Mouse (Mus musculus): ENCODE measurements around the gene Mpp4.

DNA sequence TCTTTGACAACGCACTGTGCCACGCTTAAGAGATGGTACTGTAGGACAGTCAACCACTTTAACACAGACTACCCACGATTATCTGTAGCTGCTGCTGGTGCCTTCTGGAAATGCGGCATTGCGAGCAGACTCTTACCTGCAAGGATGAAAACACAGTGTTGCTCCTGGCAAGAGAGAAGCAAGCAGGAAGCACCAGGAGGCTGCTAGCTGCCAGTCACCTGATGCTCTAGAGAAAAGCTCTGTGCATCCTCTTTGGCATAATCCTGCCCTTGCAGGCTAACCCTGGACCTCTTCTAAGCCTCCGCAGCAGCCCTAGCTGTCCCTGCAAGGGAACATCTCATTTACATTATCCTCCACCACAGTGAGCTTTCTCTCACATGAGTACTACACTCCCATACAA, 1.8 kb downstream of the Mpp4 start:
- no peak for TF ChIP-seq CTCF (IDR thresholded peaks at IDR 0.05; ENCODE audit: low read depth, low read length)
- no peak for TF ChIP-seq POLR2A (IDR thresholded peaks at IDR 0.05; ENCODE audit: extremely low read depth, insufficient read depth, low read length)
